Mouse (Mus musculus): ENCODE measurements around the gene Hist1h3g.

Hist1h3g gene

GRCm38 (mm10) chr13:23535137-23536075, at the start of gene Hist1h3g:
Gene Hist1h3g (plus strand): TSS chr13:23535422.
- DNase-seq (ENCODE audit: inconsistent ontology term) = peak; percentile 94

- DNase-seq (ENCODE audit: inconsistent ontology term) = peak; percentile 78
Measured at GRCm38 (mm10) chr13:23488400-23489322, 46.6 kb upstream of the Hist1h3g start, which contains the start of gene Btn2a2. Gene Btn2a2 (minus strand): TSS chr13:23488857.

GRCm38 (mm10) chr13:23490863-23491262, 44.4 kb upstream of the Hist1h3g start:
- DNase-seq (ENCODE audit: inconsistent ontology term) = no peak

GRCm38 (mm10) chr13:23491263-23491662, 44.0 kb upstream of the Hist1h3g start:
- DNase-seq (ENCODE audit: inconsistent ontology term) = no peak

- no peak for DNase-seq (ENCODE audit: inconsistent ontology term)
Measured at GRCm38 (mm10) chr13:23491990-23492389, 43.2 kb upstream of the Hist1h3g start.

GRCm38 (mm10) chr13:23495526-23495925, 39.7 kb upstream of the Hist1h3g start:
- no peak for DNase-seq (ENCODE audit: inconsistent ontology term)

- peak; percentile 55 for DNase-seq (ENCODE audit: inconsistent ontology term)
Measured at GRCm38 (mm10) chr13:23497656-23498321, 37.4 kb upstream of the Hist1h3g start.

- DNase-seq (ENCODE audit: inconsistent ontology term) = peak; percentile 32
Measured at GRCm38 (mm10) chr13:23498653-23499052, 36.6 kb upstream of the Hist1h3g start.

- no peak for DNase-seq (ENCODE audit: inconsistent ontology term)
Measured at GRCm38 (mm10) chr13:23499943-23500342, 35.3 kb upstream of the Hist1h3g start.

- DNase-seq (ENCODE audit: inconsistent ontology term) = peak; percentile 77
Measured at GRCm38 (mm10) chr13:23500424-23501200, 34.6 kb upstream of the Hist1h3g start.

GRCm38 (mm10) chr13:23501511-23501910, 33.7 kb upstream of the Hist1h3g start:
- DNase-seq (ENCODE audit: inconsistent ontology term) = no peak

- no peak for DNase-seq (ENCODE audit: inconsistent ontology term)
Measured at GRCm38 (mm10) chr13:23502031-23502567, 33.1 kb upstream of the Hist1h3g start.

- no peak for DNase-seq (ENCODE audit: inconsistent ontology term)
Measured at GRCm38 (mm10) chr13:23502916-23503315, 32.3 kb upstream of the Hist1h3g start.

- peak; percentile 57 for DNase-seq (ENCODE audit: inconsistent ontology term)
Measured at GRCm38 (mm10) chr13:23503797-23504196, 31.4 kb upstream of the Hist1h3g start.

GRCm38 (mm10) chr13:23505662-23506345, 29.4 kb upstream of the Hist1h3g start:
- no peak for DNase-seq (ENCODE audit: inconsistent ontology term)

- DNase-seq (ENCODE audit: inconsistent ontology term) = no peak
Measured at GRCm38 (mm10) chr13:23506351-23506750, 28.9 kb upstream of the Hist1h3g start.

GRCm38 (mm10) chr13:23506819-23507515, 28.3 kb upstream of the Hist1h3g start:
- no peak for DNase-seq (ENCODE audit: inconsistent ontology term)

GRCm38 (mm10) chr13:23510127-23510526, 25.1 kb upstream of the Hist1h3g start:
- no peak for DNase-seq (ENCODE audit: inconsistent ontology term)

GRCm38 (mm10) chr13:23513517-23513916, 21.7 kb upstream of the Hist1h3g start:
- no peak for DNase-seq (ENCODE audit: inconsistent ontology term)
